ENCODE assay signal across 18 mouse cellular contexts in genomic region chr13:48574718-48575117, GRCm38 (mm10). TPM values are rescaled to one million over a fixed set of nuclear protein-coding genes. Genes with fewer than 3 reads are reported as not detected.
DNase-seq lines count a peak whose midpoint lies in the region; ATAC-seq and TF ChIP-seq lines count a peak whose summit lies in the region.
"Had no signal": no experiment of that assay in that cellular context is flagged by ENCODE, and none has a peak within 500 bp of the region (broad histone marks: within the 10 kb centered on the region; RNA-seq: fewer than 3 reads in every experiment).

No protein-coding gene starts in this region.

- no peaks in the 10 kb centered on the region for H3K36me3 ChIP-seq in lung, postnatal 0 days (ENCODE audit: insufficient read depth, low read length)
- no peaks in the 10 kb centered on the region for H3K36me3 ChIP-seq in kidney, embryonic 16.5 days (ENCODE audit: insufficient read depth, low read length)
- H3K36me3 ChIP-seq in midbrain, embryonic 16.5 days (ENCODE audit: control insufficient read depth, insufficient read depth, low read length), result no peaks in the 10 kb centered on the region
- 0 out of 2 replicates have a peak, but pooled peaks cover 4% of the 10 kb centered on the region for H3K36me3 ChIP-seq in midbrain, embryonic 15.5 days (replicated peaks)
- H3K36me3 ChIP-seq: G1E; midbrain, embryonic 10.5 days had no signal

- H3K9ac ChIP-seq in lung, postnatal 0 days (replicated peaks; ENCODE audit: low read depth), result no peak overlapping the region
- no peak overlapping the region for H3K9ac ChIP-seq in kidney, embryonic 16.5 days (replicated peaks; ENCODE audit: low read length)
- H3K9ac ChIP-seq in midbrain, embryonic 16.5 days (ENCODE audit: low read depth, low read length), result no peak overlapping the region
- no peak overlapping the region for H3K9ac ChIP-seq in midbrain, embryonic 15.5 days
- H3K9ac ChIP-seq: embryonic facial prominence, embryonic 15.5 days had no signal

- DNase-seq in lung, postnatal 0 days (ENCODE audit: low spot score), result peak; percentile 33
- no peak for DNase-seq in lung, postnatal 25 days (ENCODE audit: low spot score)
- DNase-seq in lung, postnatal 36 days, result peak; percentile 20
- DNase-seq in testis, postnatal 10 days (ENCODE audit: low spot score), result no peak
- DNase-seq: cerebellum, adult 11 months; cerebellum, postnatal 14 days; gastrocnemius, postnatal 10 days; layer of hippocampus, postnatal 36 days; liver; right cerebral cortex, postnatal 14 days had no signal

- H3K4me3 ChIP-seq in lung, postnatal 0 days (ENCODE audit: low read depth, low read length), result no peak overlapping the region
- no peak overlapping the region for H3K4me3 ChIP-seq in kidney, embryonic 16.5 days (ENCODE audit: low read length)
- H3K4me3 ChIP-seq in midbrain, embryonic 16.5 days (ENCODE audit: low read depth, low read length), result no peak overlapping the region
- no peak overlapping the region for H3K4me3 ChIP-seq in midbrain, embryonic 15.5 days
- H3K4me3 ChIP-seq: embryonic facial prominence, embryonic 15.5 days; hindbrain, embryonic 13.5 days; midbrain, embryonic 10.5 days; neural tube, embryonic 13.5 days had no signal

- no peaks in the 10 kb centered on the region for H3K27me3 ChIP-seq in lung, postnatal 0 days (replicated peaks; ENCODE audit: insufficient read depth, low read length)
- no peaks in the 10 kb centered on the region for H3K27me3 ChIP-seq in kidney, embryonic 16.5 days (ENCODE audit: insufficient read depth, low read length)
- H3K27me3 ChIP-seq in midbrain, embryonic 16.5 days (ENCODE audit: control insufficient read depth, insufficient read depth, low read depth, low read length), result no peaks in the 10 kb centered on the region
- H3K27me3 ChIP-seq in midbrain, embryonic 15.5 days (replicated peaks), result no peaks in the 10 kb centered on the region
- H3K27me3 ChIP-seq: embryonic facial prominence, embryonic 15.5 days; hindbrain, embryonic 13.5 days; neural tube, embryonic 13.5 days had no signal

- no peak overlapping the region for H3K4me2 ChIP-seq in lung, postnatal 0 days (replicated peaks; ENCODE audit: low read depth, low read length)
- H3K4me2 ChIP-seq in kidney, embryonic 16.5 days (replicated peaks; ENCODE audit: low read depth, low read length), result no peak overlapping the region
- no peak overlapping the region for H3K4me2 ChIP-seq in midbrain, embryonic 16.5 days (ENCODE audit: low read length)
- no peak overlapping the region for H3K4me2 ChIP-seq in midbrain, embryonic 15.5 days
- H3K4me2 ChIP-seq: embryonic facial prominence, embryonic 15.5 days had no signal

- TF ChIP-seq EP300 in lung, postnatal 0 days (IDR thresholded peaks at IDR 0.05), result no peak

- no peaks in the 10 kb centered on the region for H3K9me3 ChIP-seq in lung, postnatal 0 days (ENCODE audit: low read length)
- no peaks in the 10 kb centered on the region for H3K9me3 ChIP-seq in kidney, embryonic 16.5 days (ENCODE audit: low read length)
- H3K9me3 ChIP-seq in midbrain, embryonic 16.5 days (replicated peaks; ENCODE audit: control insufficient read depth, low read length, poor library complexity, severe bottlenecking), result no peaks in the 10 kb centered on the region
- H3K9me3 ChIP-seq in midbrain, embryonic 15.5 days, result no peaks in the 10 kb centered on the region
- H3K9me3 ChIP-seq: embryonic facial prominence, embryonic 15.5 days; G1E; hindbrain, embryonic 13.5 days; midbrain, embryonic 10.5 days; neural tube, embryonic 13.5 days had no signal

- TF ChIP-seq CTCF in lung, postnatal 0 days (IDR thresholded peaks at IDR 0.05), result no peak

- H3K27ac ChIP-seq in lung, postnatal 0 days (ENCODE audit: low read length), result no peak overlapping the region
- peak overlapping the region; percentile 69; the same call in 1 of the 2 replicates for H3K27ac ChIP-seq in kidney, embryonic 16.5 days (ENCODE audit: low read length)
- no peak overlapping the region for H3K27ac ChIP-seq in midbrain, embryonic 16.5 days (ENCODE audit: low read length)
- no peak overlapping the region for H3K27ac ChIP-seq in midbrain, embryonic 15.5 days

- ATAC-seq in lung, postnatal 0 days, result peak; percentile 12; the same call in 1 of the 2 replicates
- peak; percentile 47; the same call in 1 of the 2 replicates for ATAC-seq in kidney, embryonic 16.5 days (ENCODE audit: low FRiP score, low TSS enrichment)
- ATAC-seq in midbrain, embryonic 16.5 days, result no peak
- ATAC-seq in midbrain, embryonic 15.5 days (replicated peaks), result no peak

- no peaks in the 10 kb centered on the region for H3K4me1 ChIP-seq in lung, postnatal 0 days (ENCODE audit: insufficient read depth, low read depth, low read length)
- H3K4me1 ChIP-seq in kidney, embryonic 16.5 days (ENCODE audit: insufficient read depth, low read length), result peaks cover 25% of the 10 kb centered on the region
- H3K4me1 ChIP-seq in midbrain, embryonic 16.5 days (ENCODE audit: control insufficient read depth, insufficient read depth, low read length), result peaks cover 6% of the 10 kb centered on the region; the same call in 1 of the 2 replicates
- H3K4me1 ChIP-seq in midbrain, embryonic 15.5 days, result peaks cover 14% of the 10 kb centered on the region

- WGBS in lung, postnatal 0 days, result 57% methylated on average over 6 of the region's 6 CpGs
- WGBS in kidney, embryonic 16.5 days, result 40% methylated on average over 6 of the region's 6 CpGs
- 70% methylated on average over 6 of the region's 6 CpGs for WGBS in midbrain, embryonic 16.5 days
- 75% methylated on average over 6 of the region's 6 CpGs for WGBS in midbrain, embryonic 15.5 days

RNA-seq across cellular contexts. Expression of gene Ptpdc1, which starts 50.7 kb away (rescaled TPM):
- polyA plus RNA-seq in lung, postnatal 0 days (2015; fragmentation: Nextera tagmentation; extraction: Ambion mirVana), result 6.2 and 6.3 TPM in 2 replicates
- 11.4 and 12.3 TPM in 2 replicates for polyA plus RNA-seq in kidney, embryonic 16.5 days (2015; fragmentation: Nextera tagmentation; extraction: Ambion mirVana)
- polyA plus RNA-seq in midbrain, embryonic 16.5 days (2015; fragmentation: Nextera tagmentation; extraction: Ambion mirVana), result 18.8 and 20.3 TPM in 2 replicates
- polyA plus RNA-seq in midbrain, embryonic 15.5 days (2015; fragmentation: Nextera tagmentation; extraction: Ambion mirVana), result 16.1 and 18.6 TPM in 2 replicates
- polyA plus RNA-seq: G1E had no signal

Comparison
In these comparisons a context has a peak if more than half of its experiments do, and no peak if none do; other contexts are left out.
1. DNase-seq: peak in lung, postnatal 0 days (single experiment) and lung, postnatal 36 days (single experiment); none in lung, postnatal 25 days (single experiment) and testis, postnatal 10 days (single experiment).
2. ATAC-seq: peak in lung, postnatal 0 days (single experiment) and kidney, embryonic 16.5 days (single experiment); none in midbrain, embryonic 16.5 days (single experiment) and midbrain, embryonic 15.5 days (single experiment).